Mouse (Mus musculus) erythroblast, embryonic 14.5 days (primary cell): Measurements from ENCODE around the gene Tenm4.

Experiments used
- GATA1 ChIP-seq: IDR thresholded peaks from 2 replicates; pipeline ENCODE4 v1.6.1; 2012; ENCODE audit warnings: low read length, inconsistent platforms, mixed read lengths
- TAL1 ChIP-seq: IDR thresholded peaks from 3 replicates; pipeline ENCODE4 v1.6.1; 2012; ENCODE audit warnings: low read length, inconsistent platforms, mixed read lengths

GRCm38 (mm10) chr7:96651055-96651454 is 480.0 kb downstream of the Tenm4 start:
- TF ChIP-seq GATA1 (no peak), TAL1 (no peak)
